Mouse (Mus musculus) urinary bladder, adult 2 months (tissue): ENCODE data around the gene Tor4a. TPM values are rescaled to one million over a fixed set of nuclear protein-coding genes. Genes with fewer than 3 reads are reported as not detected.

Experiments
- DNase-seq: peaks from one replicate; pipeline ENCODE4 v3.0.0; 2022; ENCODE audit warnings: low spot score
- polyA plus RNA-seq: library from polyadenylated mRNA; depleted of rRNA; stranded (reverse); fragments of >200 nt; gene quantifications from 2 replicates; pipeline ENCODE4 v1.2.3, GENCODE M21; 2012

Tor4a gene
- polyA plus RNA-seq, 1 experiment: 25.3 TPM

GRCm38 (mm10) chr2:25187841-25188240, 8.8 kb downstream of the Tor4a start:
- DNase-seq: no peak

- no peak for DNase-seq
These were observed 10.1 kb downstream of the Tor4a start for GRCm38 (mm10) chr2:25186575-25186930.

GRCm38 (mm10) chr2:25185625-25186574, 10.8 kb downstream of the Tor4a start:
- no peak for DNase-seq

GRCm38 (mm10) chr2:25184496-25184895, 12.2 kb downstream of the Tor4a start:
- no peak for DNase-seq

GRCm38 (mm10) chr2:25183336-25183735, 13.3 kb downstream of the Tor4a start:
- DNase-seq: no peak

GRCm38 (mm10) chr2:25182664-25183063, 14.0 kb downstream of the Tor4a start:
- DNase-seq: no peak

GRCm38 (mm10) chr2:25181891-25182397, 14.7 kb downstream of the Tor4a start:
- DNase-seq: no peak

- no peak for DNase-seq
These were observed 15.5 kb downstream of the Tor4a start for GRCm38 (mm10) chr2:25180973-25181890.

GRCm38 (mm10) chr2:25180478-25180903, 16.2 kb downstream of the Tor4a start, which contains the start of gene Nrarp:
Nrarp (plus strand) TSS chr2:25180758.
- DNase-seq: peak; percentile 90

GRCm38 (mm10) chr2:25179566-25180217, 17.0 kb downstream of the Tor4a start:
- DNase-seq: no peak

- no peak for DNase-seq
These were observed 18.3 kb downstream of the Tor4a start for GRCm38 (mm10) chr2:25178285-25178972.

- no peak for DNase-seq
These were observed 19.0 kb downstream of the Tor4a start for GRCm38 (mm10) chr2:25177685-25178084.

- no peak for DNase-seq
These were observed 19.6 kb downstream of the Tor4a start for GRCm38 (mm10) chr2:25177076-25177475.

- no peak for DNase-seq
These were observed 20.1 kb downstream of the Tor4a start for GRCm38 (mm10) chr2:25176573-25176972.

GRCm38 (mm10) chr2:25175690-25176078, 21.0 kb downstream of the Tor4a start:
- no peak for DNase-seq

GRCm38 (mm10) chr2:25174866-25175689, 21.6 kb downstream of the Tor4a start:
- no peak for DNase-seq

- DNase-seq: no peak
These were observed 22.9 kb downstream of the Tor4a start for GRCm38 (mm10) chr2:25173821-25174220.

GRCm38 (mm10) chr2:25172629-25173028, 24.1 kb downstream of the Tor4a start:
- DNase-seq: no peak

GRCm38 (mm10) chr2:25171769-25172153, 24.9 kb downstream of the Tor4a start:
- no peak for DNase-seq

- DNase-seq: no peak
These were observed 25.5 kb downstream of the Tor4a start for GRCm38 (mm10) chr2:25171101-25171768.
